Comparison of ENCODE assay signal across 8 mouse cellular contexts in the genomic region with DNA sequence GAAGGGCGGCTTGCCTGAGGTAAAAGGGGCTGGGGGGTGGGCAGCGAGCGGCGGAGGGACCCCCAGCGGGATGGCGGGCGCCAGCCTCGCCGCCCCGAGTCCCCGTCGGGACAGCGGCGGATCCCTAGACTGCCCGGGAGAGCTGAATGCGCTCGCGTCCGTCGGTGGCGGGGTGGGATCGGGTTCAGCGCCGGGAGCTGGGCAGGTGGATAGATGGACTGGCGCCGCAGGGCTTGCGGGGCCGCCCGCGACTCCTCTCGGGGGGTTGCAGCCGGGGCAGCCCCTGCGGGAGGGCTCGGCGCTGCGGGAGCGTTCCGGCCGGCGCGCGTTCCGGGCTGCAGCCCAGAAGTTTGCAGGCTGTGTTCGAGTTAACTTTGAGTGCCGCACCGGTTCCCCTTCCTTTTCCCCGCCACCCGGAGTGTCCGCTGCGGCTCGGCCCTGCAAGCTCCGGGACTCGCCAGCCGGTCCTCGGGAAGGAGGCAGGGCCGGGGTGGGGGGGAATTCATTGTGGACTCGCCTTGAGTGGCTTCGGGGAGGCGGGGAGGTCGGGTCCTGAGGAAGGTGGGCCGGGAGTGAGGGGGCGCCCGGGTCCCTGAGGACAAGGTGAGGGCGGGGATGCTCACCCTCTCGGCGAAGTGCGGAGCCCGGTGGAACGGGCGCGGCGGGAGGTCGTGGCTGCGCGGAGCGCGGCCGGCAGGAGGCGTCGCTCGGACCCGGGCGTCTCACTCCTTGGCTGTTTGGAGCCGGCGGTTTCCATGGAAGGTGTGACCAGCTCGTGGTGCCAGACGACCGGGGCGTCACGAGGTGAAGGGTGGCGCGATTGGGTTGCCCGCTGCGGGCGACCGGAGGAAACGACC. TPM values are rescaled to one million over a fixed set of nuclear protein-coding genes. Genes with fewer than 3 reads are reported as not detected.
DNase-seq lines count a peak whose midpoint lies in the region; ATAC-seq lines count a peak whose summit lies in the region.

No protein-coding gene starts in this region.

- H3K27ac ChIP-seq in hindbrain, embryonic 13.5 days: peak overlapping the region; percentile 100

- DNase-seq in Muller cell, postnatal 12 days (ENCODE audit: inconsistent ontology term): peak; percentile 80
- DNase-seq in cerebellum, adult 9-11 months: peak; percentile 76
- DNase-seq in frontal cortex, postnatal 25 days (ENCODE audit: low spot score in 2 of 2): peak; percentile 36 to 43
- DNase-seq in layer of hippocampus, postnatal 14 days (ENCODE audit: low spot score in 2 of 2): peak; percentile 51 to 57
- peak; percentile 77 for DNase-seq in lung, postnatal 10 days
- peak; percentile 51 for DNase-seq in ovary, postnatal 14 days (ENCODE audit: low spot score)
- peak; percentile 56 for DNase-seq in thymus, postnatal 0 days (ENCODE audit: low spot score)

- H3K4me2 ChIP-seq in hindbrain, embryonic 13.5 days: peak overlapping the region; percentile 77

- peak; percentile 47 for ATAC-seq in hindbrain, embryonic 13.5 days (ENCODE audit: low FRiP score)

- H3K4me1 ChIP-seq in hindbrain, embryonic 13.5 days (replicated peaks): peaks cover 19% of the 10 kb centered on the region

- peaks cover 6% of the 10 kb centered on the region for H3K36me3 ChIP-seq in hindbrain, embryonic 13.5 days

- H3K4me3 ChIP-seq in hindbrain, embryonic 13.5 days: peak overlapping the region; percentile 94

- no peaks in the 10 kb centered on the region for H3K27me3 ChIP-seq in hindbrain, embryonic 13.5 days

- H3K9ac ChIP-seq in hindbrain, embryonic 13.5 days: peak overlapping the region; percentile 94

- under 1% methylated on average over 90 of the region's 97 CpGs for WGBS in hindbrain, embryonic 13.5 days

- no peaks in the 10 kb centered on the region for H3K9me3 ChIP-seq in hindbrain, embryonic 13.5 days

RNA-seq across cellular contexts. Expression of gene Tiparp, which starts 0.6 kb away (rescaled TPM):
- polyA plus RNA-seq in hindbrain, embryonic 13.5 days (2015; fragmentation: Nextera tagmentation; extraction: Ambion mirVana): 32.7 and 36.0 TPM in 2 replicates
- total RNA-seq in layer of hippocampus, postnatal 14 days (2021): 10 to 100 TPM; 19.3 to 19.6 TPM
- 21.7 and 25.4 TPM in 2 replicates for polyA plus RNA-seq in thymus, postnatal 0 days (2015; fragmentation: Nextera tagmentation; extraction: Ambion mirVana)

Comparison
In these comparisons a context has a peak if more than half of its experiments do, and no peak if none do; other contexts are left out.
1. Peak in every context shown above with its lines: DNase-seq, ATAC-seq, H3K4me3 ChIP-seq and H3K27ac ChIP-seq.